Mouse (Mus musculus) stomach, postnatal 0 days (tissue): ENCODE data around the gene Mpped1.
A peak's percentile ranks its signal among the peaks of the same experiment; 100 is the strongest.

Source experiments
- CTCF ChIP-seq: IDR thresholded peaks from 2 replicates; pipeline ENCODE4 v1.5.1; 2016; ENCODE audit warnings: antibody characterized with exemption, low read depth, mild to moderate bottlenecking, moderate library complexity
- EP300 ChIP-seq: optimal IDR thresholded peaks from 2 replicates; pipeline ENCODE3; 2016; ENCODE audit warnings: antibody characterized with exemption

- no peak for TF ChIP-seq EP300
- TF ChIP-seq CTCF, result peak; percentile 89
Measured at GRCm38 (mm10) chr15:83857129-83857528, 77.9 kb downstream of the Mpped1 start.
